Mouse (Mus musculus) layer of hippocampus, adult 8-10 months (tissue): ENCODE data around the gene Cdk5. TPM values are rescaled to one million over a fixed set of nuclear protein-coding genes. Genes with fewer than 3 reads are reported as not detected.

Experiments used
- DNase-seq, 2 experiments: peaks; one replicate each; pipeline ENCODE4 v3.0.0; 2022; ENCODE audit warnings: low spot score in 2 of 2
- total RNA-seq, 4 experiments: library from RNA; stranded (reverse); gene quantifications; 2 replicates each; pipeline ENCODE4 v1.2.4; 2022

Cdk5 gene
- total RNA-seq = 100 to 1,000 TPM; 120 to 139 (median 128) TPM

GRCm38 (mm10) chr5:24423129-24424003, at the start of gene Cdk5, which contains the start of gene Slc4a2:
TSS of gene Cdk5 (minus strand) at chr5:24423530.
TSS of gene Slc4a2 (plus strand) at chr5:24423837.
- peak; percentile 99 to 100 for DNase-seq

DNA sequence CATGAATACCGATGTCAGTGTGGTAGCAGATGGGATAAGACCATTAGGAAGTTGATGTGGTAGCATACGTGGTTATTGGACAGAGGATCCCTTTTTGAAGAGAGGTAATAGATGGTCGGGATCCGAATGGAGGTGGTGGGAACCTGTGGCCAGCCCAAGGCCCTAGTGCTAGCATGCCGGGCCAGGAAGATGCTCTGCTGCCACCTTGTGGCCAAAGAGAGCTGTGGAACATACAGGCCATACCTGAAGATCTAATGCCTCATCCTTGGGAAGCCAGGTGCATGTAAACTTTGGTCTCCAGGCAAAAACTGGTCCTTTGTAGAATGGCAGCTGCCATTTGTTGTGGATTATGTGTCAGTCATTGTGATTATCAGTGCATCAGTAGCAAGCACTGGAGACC, 47.3 kb upstream of the Cdk5 start:
- peak in 1 of 2 experiments; percentile 71 for DNase-seq

DNA sequence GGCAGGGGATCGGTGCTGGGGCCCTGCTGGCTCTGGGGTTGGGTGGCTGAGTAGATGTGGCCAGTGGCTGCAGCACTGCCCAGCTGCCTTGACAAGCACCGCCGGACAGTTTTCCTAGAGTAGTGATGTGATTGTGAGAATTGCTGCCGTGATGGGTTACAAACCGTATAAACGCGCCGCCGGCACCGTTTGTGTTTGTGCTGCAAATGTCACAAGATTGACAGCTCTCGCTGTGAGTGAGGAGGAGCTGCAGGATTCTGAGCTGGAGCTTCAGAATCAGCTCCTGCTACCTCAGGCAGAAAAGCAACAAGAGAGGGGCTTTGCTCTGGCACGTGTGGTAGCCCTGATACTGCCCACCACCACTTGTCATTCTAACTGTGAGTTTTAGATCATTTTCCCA, 43.4 kb upstream of the Cdk5 start:
- DNase-seq = no peak

DNA sequence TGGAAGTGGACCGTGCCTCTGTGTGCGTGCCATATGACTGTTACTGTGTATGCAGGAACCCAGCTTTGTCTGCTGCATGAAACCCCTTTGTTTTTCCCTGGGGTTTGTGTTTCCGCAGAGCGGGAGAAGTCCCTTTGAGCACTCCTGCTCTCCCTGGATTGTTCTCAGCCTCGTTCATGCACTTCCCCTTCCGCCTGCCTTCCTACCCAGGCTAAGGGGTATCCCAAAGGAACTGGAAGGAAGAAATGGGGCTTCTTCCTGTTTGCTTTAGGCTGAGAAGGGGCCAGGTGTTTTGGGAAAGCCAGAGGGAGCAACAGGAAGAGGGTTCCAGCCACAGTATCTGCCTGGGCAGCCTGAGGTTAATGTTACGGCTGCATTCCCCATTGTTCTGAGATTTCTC, 32.3 kb upstream of the Cdk5 start:
- DNase-seq = no peak

DNA sequence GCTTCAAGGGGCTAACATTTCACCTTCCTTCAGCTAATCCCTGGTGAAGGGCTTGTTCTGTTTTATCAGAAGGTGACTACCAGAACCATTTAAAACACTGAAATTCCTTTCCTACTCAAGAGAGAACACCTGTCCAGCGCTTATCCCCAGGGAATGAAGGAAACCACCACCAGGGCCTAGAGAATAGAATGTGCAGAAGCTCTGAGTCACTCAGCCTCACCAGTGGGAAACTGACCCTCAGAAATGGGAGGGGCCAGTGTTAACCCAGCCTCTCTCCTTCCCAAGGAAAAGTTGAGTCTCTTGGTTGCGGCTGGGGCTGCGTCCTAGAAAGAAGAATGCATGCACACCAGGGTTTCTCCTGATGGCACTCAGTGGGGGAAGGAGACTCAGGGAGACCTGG, 31.7 kb upstream of the Cdk5 start:
- no peak for DNase-seq

- DNase-seq = no peak
These were observed 30.6 kb upstream of the Cdk5 start for GRCm38 (mm10) chr5:24453985-24454303.

DNA sequence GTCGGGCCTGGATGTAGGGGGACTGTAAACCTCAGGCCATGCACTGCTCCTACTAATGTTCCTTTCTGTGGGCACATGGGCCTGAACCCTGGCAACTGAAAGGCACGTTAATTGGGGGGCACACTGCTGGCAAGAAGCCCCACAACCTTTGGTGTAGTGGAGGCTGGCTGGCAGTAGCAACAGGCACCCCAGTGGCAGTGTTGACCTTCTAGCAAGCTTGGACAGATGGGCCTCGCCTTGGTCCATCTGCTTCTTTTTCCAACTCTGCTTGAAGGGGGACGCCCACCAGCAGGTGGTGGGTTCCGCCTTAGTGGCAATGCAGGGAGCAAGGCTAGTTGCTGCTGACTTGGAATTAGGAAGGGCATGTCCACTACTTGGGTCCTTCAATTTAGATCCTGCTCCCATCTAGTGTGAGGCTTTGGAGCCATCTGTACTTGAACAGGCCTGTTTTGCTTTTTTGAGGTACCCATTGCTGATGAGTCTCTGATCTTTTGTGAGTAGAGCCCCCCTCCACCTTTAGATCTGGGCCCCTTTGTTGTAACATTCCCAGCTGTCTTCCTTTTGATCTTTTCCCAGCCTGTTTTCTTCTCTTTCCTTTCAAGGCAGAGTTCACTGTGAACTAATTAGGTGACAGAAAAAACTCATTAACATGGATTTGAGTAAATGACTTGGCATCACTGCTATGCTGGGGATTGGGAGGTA, 30.1 kb upstream of the Cdk5 start:
- DNase-seq = no peak

GRCm38 (mm10) chr5:24452691-24453233, 29.4 kb upstream of the Cdk5 start:
- DNase-seq = no peak

DNA sequence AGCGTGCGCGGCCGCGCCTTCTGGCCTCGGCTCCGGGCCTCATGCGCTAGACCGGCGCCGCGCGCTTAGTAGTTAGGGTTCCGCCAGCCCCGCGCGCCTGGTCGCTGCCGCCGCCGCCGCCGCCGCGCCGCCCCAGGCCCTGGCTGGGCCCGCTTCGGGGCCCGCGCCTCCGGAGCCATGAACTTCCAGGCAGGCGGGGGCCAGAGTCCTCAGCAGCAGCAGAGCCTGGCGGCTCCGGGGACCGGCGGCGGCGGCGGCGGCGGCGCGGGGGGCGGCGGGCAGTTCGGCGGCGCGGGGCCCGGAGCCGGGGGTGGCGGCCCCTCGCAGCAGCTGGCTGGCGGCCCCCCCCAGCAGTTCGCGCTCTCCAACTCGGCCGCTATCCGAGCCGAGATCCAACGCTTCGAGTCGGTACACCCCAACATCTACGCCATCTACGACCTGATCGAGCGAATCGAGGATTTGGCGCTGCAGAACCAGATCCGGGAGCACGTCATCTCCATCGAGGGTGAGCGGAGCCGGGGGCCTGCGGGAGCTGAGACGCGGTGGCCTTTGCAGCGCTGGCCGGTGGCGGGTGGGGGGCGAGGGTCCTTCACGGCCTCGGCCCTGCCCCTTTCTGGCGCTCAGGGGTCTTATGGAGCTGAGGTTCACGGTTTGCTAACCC, 28.8 kb upstream of the Cdk5 start, which contains the start of gene Agap3:
Agap3 (plus strand) TSS at position 148 of the 661 bp plus-strand sequence.
- no peak for DNase-seq

DNA sequence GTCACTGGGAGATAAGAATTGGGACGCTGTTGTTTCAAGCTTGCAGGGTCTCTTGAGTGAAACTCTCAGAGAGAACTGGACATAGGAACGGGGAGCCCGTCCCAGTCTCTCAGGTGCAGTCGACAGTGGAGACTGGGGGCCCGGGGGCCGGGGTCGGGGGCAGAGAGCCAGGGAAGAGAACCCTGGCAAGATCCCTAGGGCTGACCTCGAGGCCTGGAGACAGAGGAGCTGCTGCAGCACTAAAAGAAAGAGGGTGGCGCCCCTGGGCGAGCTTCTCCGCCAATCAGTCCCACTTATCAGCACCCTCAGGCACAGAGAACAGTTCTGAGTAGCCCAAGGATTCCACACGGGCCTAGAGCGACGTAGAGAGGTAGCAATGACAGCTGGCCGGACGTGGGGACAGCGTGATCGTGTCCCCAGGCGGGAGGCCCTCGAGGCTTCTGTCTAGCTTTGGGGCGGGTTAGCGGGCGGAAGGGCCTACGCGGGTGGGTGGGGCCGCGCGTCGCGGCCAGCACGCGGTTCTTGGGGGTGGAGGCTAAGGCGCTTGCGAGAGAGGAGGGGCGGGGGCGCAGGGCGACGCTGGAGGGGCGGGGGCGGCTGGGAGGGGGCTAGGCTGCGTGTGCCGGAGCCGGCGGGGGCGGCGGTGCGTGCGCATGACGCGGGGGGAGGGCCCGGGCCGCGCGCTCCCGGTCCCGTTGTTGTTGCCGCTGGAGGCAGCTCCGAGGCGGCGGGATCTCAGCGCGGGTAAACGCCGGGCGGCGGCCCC, 28.1 kb upstream of the Cdk5 start:
- peak; percentile 70 to 79 for DNase-seq

DNA sequence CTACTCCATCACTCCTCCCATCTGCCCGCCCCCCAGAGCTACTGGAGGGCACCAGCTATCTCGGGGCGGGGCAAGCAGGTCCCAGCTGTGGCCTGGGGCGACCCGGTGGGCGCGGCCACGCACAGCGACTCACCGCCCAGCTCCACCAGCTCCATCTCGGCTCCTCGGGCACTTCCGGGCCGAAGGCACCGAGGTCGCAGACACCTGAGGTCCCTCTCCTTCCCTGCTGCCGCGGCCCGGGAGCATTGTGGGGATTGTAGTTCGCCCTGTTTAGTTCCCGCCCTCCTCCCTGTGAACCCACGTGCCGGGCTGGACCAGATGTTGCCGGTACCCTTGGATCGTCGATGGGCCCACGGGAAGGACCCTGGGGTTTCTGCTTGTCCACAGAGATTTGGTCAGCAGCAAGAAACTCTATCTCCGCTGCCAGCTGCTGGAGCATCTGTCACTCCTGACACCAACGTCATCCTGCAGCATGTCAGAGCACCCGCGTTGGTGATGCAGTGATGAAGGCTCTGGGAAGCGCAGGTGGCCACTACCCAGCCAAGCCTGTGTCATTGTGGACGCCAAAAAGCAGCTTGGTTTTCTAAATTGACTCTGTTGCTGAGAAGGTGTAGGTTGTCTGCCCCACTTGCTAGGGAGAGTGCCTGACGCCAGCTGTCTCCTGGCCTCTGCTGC, 24.4 kb upstream of the Cdk5 start, which contains the start of gene Tmub1:
Tmub1 (minus strand) TSS at position 231 of the 675 bp plus-strand sequence.
- peak; percentile 83 to 86 for DNase-seq

GRCm38 (mm10) chr5:24446630-24447029, 23.3 kb upstream of the Cdk5 start:
- DNase-seq = no peak

DNA sequence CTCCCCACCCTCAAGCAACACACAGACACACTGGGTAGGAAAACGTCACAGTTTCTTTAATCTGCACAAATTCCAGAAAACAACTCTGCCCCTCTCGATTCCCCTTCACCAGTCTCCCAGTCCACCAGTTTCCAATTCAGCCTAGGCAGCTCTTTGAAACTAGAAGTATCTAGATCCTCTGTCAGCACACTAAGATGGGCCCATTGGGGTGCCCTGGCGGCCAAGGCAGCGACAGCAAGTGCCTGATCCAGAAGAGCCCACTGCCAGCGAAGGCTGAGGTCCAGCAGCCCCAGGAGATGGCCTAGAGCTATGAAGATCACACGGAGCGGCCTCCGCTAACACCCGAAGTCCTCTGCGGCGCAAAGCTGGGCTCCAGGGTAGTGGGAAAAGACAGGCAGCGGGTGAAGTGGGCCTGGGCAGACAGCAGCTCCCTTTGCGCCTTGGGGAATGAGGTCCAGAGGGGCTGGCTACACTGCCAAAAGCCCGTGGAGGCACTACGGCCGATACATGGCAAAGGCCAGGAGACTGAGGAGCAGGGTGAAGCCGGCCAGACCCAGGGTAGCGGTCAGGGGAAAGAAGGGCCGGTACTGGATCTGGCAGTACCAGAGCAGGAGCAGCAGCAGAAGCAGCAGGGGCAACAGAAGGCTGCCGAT, 22.2 kb upstream of the Cdk5 start:
- no peak for DNase-seq

- DNase-seq = peak; percentile 87 to 94
These were observed 21.6 kb upstream of the Cdk5 start, which contains the start of gene Fastk for GRCm38 (mm10) chr5:24444746-24445427. TSS of gene Fastk (minus strand) at chr5:24445287.

DNA sequence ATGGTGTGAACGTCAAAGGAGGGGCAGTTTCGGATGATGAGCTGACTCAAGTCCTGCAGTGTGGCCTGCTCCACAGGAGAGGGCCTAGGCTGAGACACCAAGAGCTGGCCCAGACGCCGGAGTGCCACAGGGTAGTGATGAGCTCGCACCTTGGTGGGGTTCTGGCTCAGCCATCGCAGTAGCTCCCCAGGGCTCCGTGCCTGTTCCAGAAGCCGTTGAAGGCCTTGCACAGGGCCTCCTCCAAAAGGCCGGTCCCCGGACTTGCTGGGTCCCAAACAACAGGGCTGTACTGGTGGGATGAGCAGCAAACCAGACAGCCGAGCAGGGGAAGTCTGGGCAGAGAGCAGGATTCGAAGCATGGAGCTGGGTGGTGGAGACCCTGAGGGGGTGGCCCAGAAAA, 20.6 kb upstream of the Cdk5 start:
- no peak for DNase-seq

DNA sequence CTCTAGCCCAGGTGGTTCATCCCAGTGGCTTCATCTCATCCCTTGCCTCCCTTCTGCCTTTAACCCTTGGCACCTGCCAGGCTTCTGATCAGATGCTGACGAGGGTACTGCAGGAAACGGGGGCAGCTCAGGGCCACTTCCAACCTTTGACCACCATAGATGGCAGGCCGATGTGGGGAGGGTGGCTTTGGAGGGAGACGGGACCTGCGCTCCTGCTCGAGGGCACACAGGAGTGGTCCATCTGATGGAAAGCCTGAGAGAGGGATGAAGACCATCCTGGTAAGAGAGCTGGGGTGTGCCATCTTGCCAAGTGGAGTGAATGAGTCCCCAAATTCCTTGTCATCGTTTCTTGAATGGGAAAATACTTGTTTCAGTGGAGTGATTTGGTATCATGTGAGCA, 19.9 kb upstream of the Cdk5 start:
- DNase-seq = no peak

DNA sequence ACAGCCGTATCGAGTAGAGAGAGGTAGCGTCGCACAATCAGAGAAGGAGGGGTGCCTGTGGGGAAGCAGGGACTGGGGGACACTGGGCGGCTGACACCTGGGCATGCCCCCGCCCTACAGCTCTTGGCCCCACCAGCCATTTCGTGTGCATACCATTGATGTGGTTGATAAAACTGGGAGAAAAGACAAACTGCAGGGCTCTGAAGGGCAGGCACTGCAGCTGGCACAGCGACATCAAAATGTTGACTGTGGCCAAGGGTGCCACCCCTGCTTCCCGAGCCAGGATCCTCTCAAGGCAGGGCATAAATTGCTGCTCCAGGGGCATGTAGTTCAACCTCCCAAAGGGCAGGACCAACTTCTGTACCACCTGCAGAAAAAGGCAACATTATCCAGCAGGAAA, 18.7 kb upstream of the Cdk5 start:
- DNase-seq = no peak

DNA sequence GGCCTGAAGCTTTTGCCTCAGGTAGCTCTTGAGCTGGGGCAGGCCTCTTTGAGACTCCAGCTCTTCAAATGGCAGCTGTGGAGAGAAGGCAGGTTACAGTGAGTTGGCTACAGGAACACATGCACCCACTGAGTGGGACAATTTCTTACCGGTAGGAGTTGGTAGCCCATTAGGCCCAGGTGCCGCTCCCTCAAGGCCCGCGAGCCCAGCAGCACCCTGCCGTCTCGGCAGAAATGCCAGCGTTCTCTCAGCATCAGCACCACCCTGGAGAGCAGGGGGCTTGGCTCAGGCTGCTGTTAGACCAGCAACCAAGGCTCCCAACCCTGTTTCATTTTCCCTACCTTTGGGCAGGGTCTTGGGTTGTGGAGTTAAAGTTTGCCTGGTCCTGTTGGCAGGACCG, 17.9 kb upstream of the Cdk5 start:
- DNase-seq = no peak

DNA sequence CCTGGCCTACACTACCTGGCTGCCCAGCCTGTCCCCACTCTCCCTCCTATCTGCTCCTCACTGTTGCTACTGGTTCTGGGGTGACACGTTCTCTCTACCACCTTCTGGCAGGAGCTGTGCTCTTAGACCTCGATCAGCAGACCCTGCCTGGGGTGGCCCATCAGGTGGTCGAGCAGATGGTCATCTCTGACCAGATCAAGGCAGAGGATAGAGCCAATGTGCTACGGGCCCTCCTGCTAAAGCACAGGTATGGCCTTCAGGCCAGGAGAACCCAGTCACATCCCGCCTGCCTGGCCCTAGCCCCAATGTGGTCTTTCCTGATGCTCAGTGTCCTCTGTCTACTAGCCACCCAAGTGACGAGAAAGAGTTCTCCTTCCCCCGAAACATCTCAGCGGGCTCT, 10.7 kb upstream of the Cdk5 start:
- no peak for DNase-seq
